Mouse (Mus musculus): ENCODE measurements around the gene Casc3. TPM values are rescaled to one million over a fixed set of nuclear protein-coding genes. Genes with fewer than 3 reads are reported as not detected.

The Casc3 gene
- polyA plus RNA-seq, 1 experiment from 2014 or later, result 59.9 TPM

GRCm38 (mm10) chr11:98829091-98829775, 24.5 kb downstream of the Casc3 start:
- DNase-seq (ENCODE audit: low spot score) (no peak), ATAC-seq (replicated peaks; ENCODE audit: low FRiP score) (no peak)
- Histone ChIP-seq H3K4me3 (ENCODE audit: low read depth, low read length) (no peak overlapping the region), H3K27ac (ENCODE audit: low read depth, low read length) (no peak overlapping the region), H3K9me3 (ENCODE audit: control insufficient read depth, low read length) (no peaks in the 10 kb centered on the region), H3K9ac (ENCODE audit: low read length) (no peak overlapping the region), H3K4me2 (ENCODE audit: low read depth, low read length, severe bottlenecking) (no peak overlapping the region), H3K36me3 (ENCODE audit: control insufficient read depth, insufficient read depth, low read length) (peaks cover 32% of the 10 kb centered on the region), H3K4me1 (replicated peaks; ENCODE audit: control insufficient read depth, insufficient read depth, low read length) (no peaks in the 10 kb centered on the region), H3K27me3 (ENCODE audit: control insufficient read depth, insufficient read depth, low read length) (no peaks in the 10 kb centered on the region)
- 77% methylated on average over 12 of the region's 12 CpGs for WGBS

- no peak overlapping the region for H3K9ac ChIP-seq (ENCODE audit: low read length)
- 82% methylated on average over 4 of the region's 4 CpGs for WGBS
- H3K9me3 ChIP-seq (ENCODE audit: control insufficient read depth, low read length), result no peaks in the 10 kb centered on the region
- H3K4me2 ChIP-seq (ENCODE audit: low read depth, low read length, severe bottlenecking), result no peak overlapping the region
- H3K27me3 ChIP-seq (ENCODE audit: control insufficient read depth, insufficient read depth, low read length), result no peaks in the 10 kb centered on the region
- no peak overlapping the region for H3K4me3 ChIP-seq (ENCODE audit: low read depth, low read length)
- DNase-seq (ENCODE audit: low spot score) (no peak), ATAC-seq (replicated peaks; ENCODE audit: low FRiP score) (no peak)
- no peaks in the 10 kb centered on the region; the same call in 1 of the 2 replicates for H3K4me1 ChIP-seq (replicated peaks; ENCODE audit: control insufficient read depth, insufficient read depth, low read length)
- H3K36me3 ChIP-seq (ENCODE audit: control insufficient read depth, insufficient read depth, low read length), result peaks cover 31% of the 10 kb centered on the region
- no peak overlapping the region for H3K27ac ChIP-seq (ENCODE audit: low read depth, low read length)
These were observed 25.2 kb downstream of the Casc3 start for GRCm38 (mm10) chr11:98829875-98830274.

GRCm38 (mm10) chr11:98835296-98835695, 30.6 kb downstream of the Casc3 start:
- H3K4me1 ChIP-seq (replicated peaks; ENCODE audit: control insufficient read depth, insufficient read depth, low read length), result peaks cover 13% of the 10 kb centered on the region
- no peak for ATAC-seq (replicated peaks; ENCODE audit: low FRiP score)
- no peak for DNase-seq (ENCODE audit: low spot score)
- peaks cover 7% of the 10 kb centered on the region for H3K27me3 ChIP-seq (ENCODE audit: control insufficient read depth, insufficient read depth, low read length)
- peaks cover 8% of the 10 kb centered on the region for H3K36me3 ChIP-seq (ENCODE audit: control insufficient read depth, insufficient read depth, low read length)
- H3K4me2 ChIP-seq (ENCODE audit: low read depth, low read length, severe bottlenecking), result no peak overlapping the region
- WGBS, result 27% methylated on average over 5 of the region's 5 CpGs
- H3K4me3 ChIP-seq (ENCODE audit: low read depth, low read length), result no peak overlapping the region
- no peak overlapping the region for H3K9ac ChIP-seq (ENCODE audit: low read length)
- no peaks in the 10 kb centered on the region for H3K9me3 ChIP-seq (ENCODE audit: control insufficient read depth, low read length)
- no peak overlapping the region for H3K27ac ChIP-seq (ENCODE audit: low read depth, low read length)

DNA sequence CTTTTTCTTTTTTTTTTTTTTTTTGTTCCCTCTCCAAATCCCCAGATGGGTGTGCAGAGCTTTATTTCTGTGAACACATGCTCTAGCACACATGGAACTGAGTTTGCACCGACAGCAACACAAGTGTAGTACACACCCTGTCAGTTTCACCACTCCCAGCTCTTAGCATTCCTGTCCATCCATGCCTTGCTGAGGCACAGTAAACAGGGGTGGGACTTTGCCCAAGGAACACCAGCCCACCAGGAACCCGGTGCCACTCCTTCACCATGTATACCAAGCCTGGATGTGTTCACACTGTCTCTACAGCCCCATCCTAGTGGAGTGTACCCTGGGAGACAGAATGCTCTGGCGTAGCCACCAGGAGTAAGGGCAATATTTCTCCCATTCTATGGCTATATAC, 31.0 kb downstream of the Casc3 start:
- peaks cover 7% of the 10 kb centered on the region for H3K27me3 ChIP-seq (ENCODE audit: control insufficient read depth, insufficient read depth, low read length)
- H3K4me1 ChIP-seq (replicated peaks; ENCODE audit: control insufficient read depth, insufficient read depth, low read length), result peaks cover 13% of the 10 kb centered on the region
- no peak overlapping the region for H3K4me2 ChIP-seq (ENCODE audit: low read depth, low read length, severe bottlenecking)
- 70% methylated on average over 3 of the region's 3 CpGs for WGBS
- H3K4me3 ChIP-seq (ENCODE audit: low read depth, low read length), result no peak overlapping the region
- no peak overlapping the region for H3K9ac ChIP-seq (ENCODE audit: low read length)
- ATAC-seq (replicated peaks; ENCODE audit: low FRiP score) (0 out of 2 replicates have a peak, but pooled peaks have one; percentile 1), DNase-seq (ENCODE audit: low spot score) (no peak)
- H3K36me3 ChIP-seq (ENCODE audit: control insufficient read depth, insufficient read depth, low read length), result peaks cover 8% of the 10 kb centered on the region
- no peaks in the 10 kb centered on the region for H3K9me3 ChIP-seq (ENCODE audit: control insufficient read depth, low read length)
- no peak overlapping the region for H3K27ac ChIP-seq (ENCODE audit: low read depth, low read length)

- Histone ChIP-seq H3K36me3 (ENCODE audit: control insufficient read depth, insufficient read depth, low read length) (peaks cover 7% of the 10 kb centered on the region), H3K4me1 (replicated peaks; ENCODE audit: control insufficient read depth, insufficient read depth, low read length) (peaks cover 13% of the 10 kb centered on the region), H3K4me3 (ENCODE audit: low read depth, low read length) (peak overlapping the region; percentile 43; the same call in 1 of the 2 replicates), H3K9ac (ENCODE audit: low read length) (no peak overlapping the region), H3K9me3 (ENCODE audit: control insufficient read depth, low read length) (no peaks in the 10 kb centered on the region), H3K27me3 (ENCODE audit: control insufficient read depth, insufficient read depth, low read length) (peaks cover 7% of the 10 kb centered on the region), H3K27ac (ENCODE audit: low read depth, low read length) (no peak overlapping the region), H3K4me2 (ENCODE audit: low read depth, low read length, severe bottlenecking) (peak overlapping the region; percentile 91; the same call in 1 of the 2 replicates)
- 31% methylated on average over 7 of the region's 7 CpGs for WGBS
- ATAC-seq (replicated peaks; ENCODE audit: low FRiP score), result peak; percentile 45
- DNase-seq (ENCODE audit: low spot score), result no peak
These were observed 31.4 kb downstream of the Casc3 start for GRCm38 (mm10) chr11:98836128-98836527.

DNA sequence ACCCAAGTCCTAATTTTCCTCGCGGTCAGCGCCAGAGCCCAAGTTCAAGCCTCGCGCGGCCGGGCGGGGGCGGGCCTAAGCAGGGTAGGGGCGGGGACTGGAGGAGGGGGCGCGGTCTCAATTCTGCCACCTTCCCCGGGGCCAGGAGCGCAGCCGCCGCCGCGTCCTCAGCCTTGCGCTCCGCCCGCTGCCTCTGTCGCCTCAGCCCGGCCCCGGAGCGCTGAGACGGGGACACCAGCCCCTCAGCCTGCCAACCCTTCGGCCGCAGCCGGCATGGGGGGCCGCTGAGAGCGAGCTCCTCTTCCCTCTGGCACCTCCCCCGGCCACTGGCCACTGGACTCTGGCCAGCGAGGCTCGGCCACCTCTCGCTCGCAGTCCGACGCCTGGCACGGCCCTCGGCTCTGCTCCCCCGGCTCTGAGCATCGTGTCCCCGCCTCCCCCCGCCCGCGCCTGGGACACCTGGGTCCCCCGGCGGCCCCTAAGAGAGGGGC, 32.0 kb downstream of the Casc3 start, which contains the start of gene Rapgefl1:
Gene Rapgefl1, plus strand, starts transcription at position 135 of the 491 bp plus-strand sequence.
- no peaks in the 10 kb centered on the region for H3K9me3 ChIP-seq (ENCODE audit: control insufficient read depth, low read length)
- peaks cover 3% of the 10 kb centered on the region for H3K36me3 ChIP-seq (ENCODE audit: control insufficient read depth, insufficient read depth, low read length)
- H3K4me1 ChIP-seq (replicated peaks; ENCODE audit: control insufficient read depth, insufficient read depth, low read length), result peaks cover 13% of the 10 kb centered on the region
- under 1% methylated on average over 45 of the region's 48 CpGs for WGBS
- H3K27me3 ChIP-seq (ENCODE audit: control insufficient read depth, insufficient read depth, low read length), result peaks cover 7% of the 10 kb centered on the region
- H3K4me2 ChIP-seq (ENCODE audit: low read depth, low read length, severe bottlenecking), result peak within 1 kb of the TSS; percentile 91
- H3K9ac ChIP-seq (ENCODE audit: low read length), result peak within 1 kb of the TSS; percentile 56
- H3K27ac ChIP-seq (ENCODE audit: low read depth, low read length), result no peak within 1 kb of the TSS
- DNase-seq (ENCODE audit: low spot score) (peak; percentile 93), ATAC-seq (replicated peaks; ENCODE audit: low FRiP score) (peak; percentile 93)
- H3K4me3 ChIP-seq (ENCODE audit: low read depth, low read length), result peak within 1 kb of the TSS; percentile 43

GRCm38 (mm10) chr11:98837231-98837704, 32.6 kb downstream of the Casc3 start:
- peak overlapping the region; percentile 91 for H3K4me2 ChIP-seq (ENCODE audit: low read depth, low read length, severe bottlenecking)
- H3K9me3 ChIP-seq (ENCODE audit: control insufficient read depth, low read length), result no peaks in the 10 kb centered on the region
- peaks cover 7% of the 10 kb centered on the region for H3K27me3 ChIP-seq (ENCODE audit: control insufficient read depth, insufficient read depth, low read length)
- H3K4me1 ChIP-seq (replicated peaks; ENCODE audit: control insufficient read depth, insufficient read depth, low read length), result peaks cover 13% of the 10 kb centered on the region
- ATAC-seq (replicated peaks; ENCODE audit: low FRiP score), result peak; percentile 32
- H3K36me3 ChIP-seq (ENCODE audit: control insufficient read depth, insufficient read depth, low read length), result no peaks in the 10 kb centered on the region; the same call in 1 of the 2 replicates
- WGBS, result under 1% methylated on average over 28 of the region's 29 CpGs
- no peak overlapping the region for H3K27ac ChIP-seq (ENCODE audit: low read depth, low read length)
- DNase-seq (ENCODE audit: low spot score), result peak; percentile 61
- H3K9ac ChIP-seq (ENCODE audit: low read length), result peak overlapping the region; percentile 56
- H3K4me3 ChIP-seq (ENCODE audit: low read depth, low read length), result peak overlapping the region; percentile 43

DNA sequence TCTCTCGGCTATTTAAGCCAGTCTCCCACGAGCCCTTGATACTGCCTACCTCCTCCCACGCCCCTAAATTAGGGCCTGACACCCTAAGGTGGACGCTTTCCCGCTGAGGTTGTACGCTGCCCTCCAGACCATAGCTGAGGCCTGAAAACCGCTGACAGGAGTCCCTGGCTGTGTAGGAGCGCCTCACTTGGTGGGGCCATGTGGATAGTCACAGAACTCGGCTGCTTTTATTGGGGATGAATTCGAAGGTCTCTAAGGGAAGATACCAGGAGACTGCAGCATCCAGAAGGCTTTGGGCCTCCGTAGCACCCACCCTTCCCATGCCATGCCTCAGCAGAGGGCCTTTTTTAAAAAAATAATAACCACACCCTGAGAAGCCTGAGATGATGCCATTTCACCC, 33.2 kb downstream of the Casc3 start:
- H3K27me3 ChIP-seq (ENCODE audit: control insufficient read depth, insufficient read depth, low read length), result peaks cover 7% of the 10 kb centered on the region
- H3K9ac ChIP-seq (ENCODE audit: low read length), result no peak overlapping the region
- no peak for ATAC-seq (replicated peaks; ENCODE audit: low FRiP score)
- no peak overlapping the region; the same call in 1 of the 2 replicates for H3K4me2 ChIP-seq (ENCODE audit: low read depth, low read length, severe bottlenecking)
- H3K9me3 ChIP-seq (ENCODE audit: control insufficient read depth, low read length), result no peaks in the 10 kb centered on the region
- peaks cover 13% of the 10 kb centered on the region for H3K4me1 ChIP-seq (replicated peaks; ENCODE audit: control insufficient read depth, insufficient read depth, low read length)
- H3K36me3 ChIP-seq (ENCODE audit: control insufficient read depth, insufficient read depth, low read length), result no peaks in the 10 kb centered on the region; the same call in 1 of the 2 replicates
- no peak for DNase-seq (ENCODE audit: low spot score)
- no peak overlapping the region for H3K27ac ChIP-seq (ENCODE audit: low read depth, low read length)
- H3K4me3 ChIP-seq (ENCODE audit: low read depth, low read length), result no peak overlapping the region
- whole genome bisulfite sequencing, result 50% methylated on average over 11 of the region's 11 CpGs

Data from forebrain, embryonic 11.5 days (tissue).